Mouse (Mus musculus): ENCODE results near the gene Csdc2. TPM values are rescaled to one million over a fixed set of nuclear protein-coding genes. Genes with fewer than 3 reads are reported as not detected.
"Not testable (repeated sequence)": the region's sequence is repeated elsewhere in the genome, so short reads cannot be mapped to it uniquely, and the experiment has no call there.

Csdc2 gene
- polyA plus RNA-seq, 1 experiment, result not detected

GRCm38 (mm10) chr15:81898751-81899150, 37.8 kb upstream of the Csdc2 start:
- TF ChIP-seq TAL1 (IDR thresholded peaks at IDR 0.05; ENCODE audit: low read length) (no peak), GATA1 (IDR thresholded peaks at IDR 0.05; ENCODE audit: low read length) (no peak)
- Histone ChIP-seq H3K27me3 (ENCODE audit: control insufficient read depth) (no peaks in the 10 kb centered on the region), H3K4me1 (ENCODE audit: control insufficient read depth) (peaks cover 9% of the 10 kb centered on the region), H3K36me3 (ENCODE audit: control insufficient read depth) (peaks cover 95% of the 10 kb centered on the region), H3K9me3 (ENCODE audit: control insufficient read depth, low read length) (no peaks in the 10 kb centered on the region), H3K4me3 (replicated peaks) (no peak overlapping the region)

- no peak overlapping the region for H3K4me3 ChIP-seq (replicated peaks)
- H3K36me3 ChIP-seq (ENCODE audit: control insufficient read depth), result peaks cover 99% of the 10 kb centered on the region
- no peaks in the 10 kb centered on the region for H3K27me3 ChIP-seq (ENCODE audit: control insufficient read depth)
- no peaks in the 10 kb centered on the region for H3K4me1 ChIP-seq (ENCODE audit: control insufficient read depth)
- no peaks in the 10 kb centered on the region for H3K9me3 ChIP-seq (ENCODE audit: control insufficient read depth, low read length)
- TF ChIP-seq GATA1 (IDR thresholded peaks at IDR 0.05; ENCODE audit: low read length) (no peak), TAL1 (IDR thresholded peaks at IDR 0.05; ENCODE audit: low read length) (no peak)
Measured at GRCm38 (mm10) chr15:81904939-81905338, 31.6 kb upstream of the Csdc2 start.

GRCm38 (mm10) chr15:81907953-81908352, 28.6 kb upstream of the Csdc2 start:
- Histone ChIP-seq H3K27me3 (ENCODE audit: control insufficient read depth) (no peaks in the 10 kb centered on the region), H3K36me3 (ENCODE audit: control insufficient read depth) (peaks cover 98% of the 10 kb centered on the region), H3K9me3 (ENCODE audit: control insufficient read depth, low read length) (no peaks in the 10 kb centered on the region), H3K4me1 (ENCODE audit: control insufficient read depth) (no peaks in the 10 kb centered on the region; the same call in 1 of the 2 replicates), H3K4me3 (replicated peaks) (no peak overlapping the region)
- TF ChIP-seq TAL1 (IDR thresholded peaks at IDR 0.05; ENCODE audit: low read length) (no peak), GATA1 (IDR thresholded peaks at IDR 0.05; ENCODE audit: low read length) (no peak)

- not testable (repeated sequence) for H3K9me3 ChIP-seq (ENCODE audit: control insufficient read depth, low read length); H3K4me1 ChIP-seq (ENCODE audit: control insufficient read depth); H3K4me3 ChIP-seq (replicated peaks); H3K27me3 ChIP-seq (ENCODE audit: control insufficient read depth)
- peaks cover 98% of the 10 kb centered on the region for H3K36me3 ChIP-seq (ENCODE audit: control insufficient read depth)
Measured at GRCm38 (mm10) chr15:81908767-81909166, 27.8 kb upstream of the Csdc2 start.

GRCm38 (mm10) chr15:81912498-81912897, 24.1 kb upstream of the Csdc2 start:
- no peaks in the 10 kb centered on the region for H3K9me3 ChIP-seq (ENCODE audit: control insufficient read depth, low read length)
- no peak for TF ChIP-seq GATA1 (IDR thresholded peaks at IDR 0.05; ENCODE audit: low read length)
- TF ChIP-seq TAL1 (IDR thresholded peaks at IDR 0.05; ENCODE audit: low read length), result no peak
- no peak overlapping the region for H3K4me3 ChIP-seq (replicated peaks)
- peaks cover 25% of the 10 kb centered on the region for H3K4me1 ChIP-seq (ENCODE audit: control insufficient read depth)
- H3K36me3 ChIP-seq (ENCODE audit: control insufficient read depth), result peaks cover 98% of the 10 kb centered on the region
- H3K27me3 ChIP-seq (ENCODE audit: control insufficient read depth), result no peaks in the 10 kb centered on the region

GRCm38 (mm10) chr15:81914668-81915067, 21.9 kb upstream of the Csdc2 start:
- peaks cover 32% of the 10 kb centered on the region for H3K4me1 ChIP-seq (ENCODE audit: control insufficient read depth)
- no peaks in the 10 kb centered on the region for H3K27me3 ChIP-seq (ENCODE audit: control insufficient read depth)
- no peaks in the 10 kb centered on the region for H3K9me3 ChIP-seq (ENCODE audit: control insufficient read depth, low read length)
- H3K36me3 ChIP-seq (ENCODE audit: control insufficient read depth), result peaks cover 100% of the 10 kb centered on the region
- TF ChIP-seq GATA1 (IDR thresholded peaks at IDR 0.05; ENCODE audit: low read length), result no peak
- TF ChIP-seq TAL1 (IDR thresholded peaks at IDR 0.05; ENCODE audit: low read length), result no peak
- H3K4me3 ChIP-seq (replicated peaks), result no peak overlapping the region

GRCm38 (mm10) chr15:81915663-81916062, 20.9 kb upstream of the Csdc2 start:
- Histone ChIP-seq H3K4me1 (ENCODE audit: control insufficient read depth) (peaks cover 33% of the 10 kb centered on the region), H3K36me3 (ENCODE audit: control insufficient read depth) (peaks cover 96% of the 10 kb centered on the region), H3K9me3 (ENCODE audit: control insufficient read depth, low read length) (no peaks in the 10 kb centered on the region), H3K27me3 (ENCODE audit: control insufficient read depth) (no peaks in the 10 kb centered on the region), H3K4me3 (replicated peaks) (no peak overlapping the region)
- TF ChIP-seq TAL1 (IDR thresholded peaks at IDR 0.05; ENCODE audit: low read length), result no peak
- no peak for TF ChIP-seq GATA1 (IDR thresholded peaks at IDR 0.05; ENCODE audit: low read length)

- no peaks in the 10 kb centered on the region for H3K9me3 ChIP-seq (ENCODE audit: control insufficient read depth, low read length)
- no peak for TF ChIP-seq GATA1 (IDR thresholded peaks at IDR 0.05; ENCODE audit: low read length)
- TF ChIP-seq TAL1 (IDR thresholded peaks at IDR 0.05; ENCODE audit: low read length), result no peak
- H3K36me3 ChIP-seq (ENCODE audit: control insufficient read depth), result peaks cover 97% of the 10 kb centered on the region
- no peak overlapping the region for H3K4me3 ChIP-seq (replicated peaks)
- no peaks in the 10 kb centered on the region for H3K27me3 ChIP-seq (ENCODE audit: control insufficient read depth)
- H3K4me1 ChIP-seq (ENCODE audit: control insufficient read depth), result peaks cover 44% of the 10 kb centered on the region
Measured at GRCm38 (mm10) chr15:81917201-81917600, 19.4 kb upstream of the Csdc2 start.

- Histone ChIP-seq H3K9me3 (ENCODE audit: control insufficient read depth, low read length) (no peaks in the 10 kb centered on the region), H3K27me3 (ENCODE audit: control insufficient read depth) (no peaks in the 10 kb centered on the region), H3K36me3 (ENCODE audit: control insufficient read depth) (peaks cover 96% of the 10 kb centered on the region), H3K4me3 (replicated peaks) (no peak overlapping the region), H3K4me1 (ENCODE audit: control insufficient read depth) (peaks cover 47% of the 10 kb centered on the region)
- TF ChIP-seq GATA1 (IDR thresholded peaks at IDR 0.05; ENCODE audit: low read length) (no peak), TAL1 (IDR thresholded peaks at IDR 0.05; ENCODE audit: low read length) (no peak)
Measured at GRCm38 (mm10) chr15:81917621-81918463, 18.7 kb upstream of the Csdc2 start.
